Mouse (Mus musculus) embryonic facial prominence, embryonic 12.5 days (tissue): Measurements from ENCODE around the gene Me3. TPM values are rescaled to one million over a fixed set of nuclear protein-coding genes. Genes with fewer than 3 reads are reported as not detected.
A peak's percentile ranks its signal among the peaks of the same experiment; 100 is the strongest.

Experiments
- ATAC-seq: fragments of 200-750 bp; cut with Nextera tagmentation; 2 replicates; pipeline ENCODE4 v1.8.0; 2017; ENCODE audit not compliant: insufficient number of reproducible peaks, insufficient read depth, low FRiP score, low TSS enrichment
- H3K27ac ChIP-seq: fragments of 300-500 bp; sonication (generic); 2 replicates; pipeline ENCODE4 v1.5.1; 2016; ENCODE audit warnings: mild to moderate bottlenecking
- H3K27me3 ChIP-seq: fragments of 300-500 bp; sonication (generic); 2 replicates; pipeline ENCODE4 v1.6.1; 2016; ENCODE audit warnings: mild to moderate bottlenecking, moderate library complexity
- H3K36me3 ChIP-seq: fragments of 300-500 bp; sonication (generic); 2 replicates; pipeline ENCODE4 v1.6.1; 2016; ENCODE audit warnings: mild to moderate bottlenecking
- H3K4me1 ChIP-seq: fragments of 300-500 bp; sonication (generic); 2 replicates; pipeline ENCODE4 v1.6.1; 2016
- H3K4me2 ChIP-seq: fragments of 300-500 bp; sonication (generic); replicated peaks from 2 replicates; pipeline ENCODE4 v1.6.1; 2016; ENCODE audit warnings: mild to moderate bottlenecking, moderate library complexity
- H3K4me3 ChIP-seq: fragments of 300-500 bp; sonication (generic); 2 replicates; pipeline ENCODE4 v1.5.1; 2016; ENCODE audit warnings: mild to moderate bottlenecking
- H3K9ac ChIP-seq: fragments of 300-500 bp; sonication (generic); 2 replicates; pipeline ENCODE4 v1.6.1; 2016; ENCODE audit warnings: mild to moderate bottlenecking, moderate library complexity
- H3K9me3 ChIP-seq: fragments of 300-500 bp; sonication (generic); 2 replicates; pipeline ENCODE4 v1.6.1; 2016; ENCODE audit warnings: mild to moderate bottlenecking, moderate library complexity
- WGBS: fragments of 180-500 bp; shearing (Covaris S2); methylation state at CpG from one replicate; pipeline ENCODE4 v1.1.7; 2016; 5-methylcytosine and 5-hydroxymethylcytosine counted together
- polyA plus RNA-seq: library from polyadenylated mRNA; unstranded; fragments of >200 nt; fragmentation: Nextera tagmentation; extraction: Ambion mirVana; gene quantifications from 2 replicates; pipeline ENCODE4 v1.2.1, GENCODE M21; 2016

The Me3 gene
- polyA plus RNA-seq, 1 experiment from 2014 or later, result 1.7 TPM

DNA sequence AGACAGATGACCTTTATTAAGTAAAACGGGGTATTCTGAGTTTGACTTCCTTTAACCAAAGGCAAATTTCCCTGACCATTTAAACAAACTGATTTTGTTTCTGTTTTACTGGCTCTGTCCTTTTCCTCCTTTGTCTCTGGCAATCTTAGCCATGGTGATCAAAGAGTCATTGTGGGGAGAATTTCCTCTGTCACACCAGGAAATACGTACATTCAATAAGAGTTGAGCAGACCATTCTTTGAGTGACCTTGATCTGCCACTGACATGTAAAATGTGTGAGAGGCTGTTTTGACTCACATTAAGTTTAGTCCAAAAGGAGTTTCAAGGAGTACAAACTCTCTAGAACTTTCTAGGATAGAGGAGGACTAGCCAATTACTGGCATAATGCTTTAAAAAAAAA lies 117.0 kb downstream of the Me3 start:
- no peak overlapping the region for H3K27ac ChIP-seq
- no peaks in the 10 kb centered on the region for H3K4me1 ChIP-seq
- H3K9ac ChIP-seq, result no peak overlapping the region
- no peak overlapping the region for H3K4me2 ChIP-seq
- no peak for ATAC-seq
- H3K9me3 ChIP-seq, result no peaks in the 10 kb centered on the region
- 44% methylated on average over 2 of the region's 2 CpGs for WGBS
- H3K36me3 ChIP-seq, result no peaks in the 10 kb centered on the region
- H3K4me3 ChIP-seq, result no peak overlapping the region
- no peaks in the 10 kb centered on the region for H3K27me3 ChIP-seq

DNA sequence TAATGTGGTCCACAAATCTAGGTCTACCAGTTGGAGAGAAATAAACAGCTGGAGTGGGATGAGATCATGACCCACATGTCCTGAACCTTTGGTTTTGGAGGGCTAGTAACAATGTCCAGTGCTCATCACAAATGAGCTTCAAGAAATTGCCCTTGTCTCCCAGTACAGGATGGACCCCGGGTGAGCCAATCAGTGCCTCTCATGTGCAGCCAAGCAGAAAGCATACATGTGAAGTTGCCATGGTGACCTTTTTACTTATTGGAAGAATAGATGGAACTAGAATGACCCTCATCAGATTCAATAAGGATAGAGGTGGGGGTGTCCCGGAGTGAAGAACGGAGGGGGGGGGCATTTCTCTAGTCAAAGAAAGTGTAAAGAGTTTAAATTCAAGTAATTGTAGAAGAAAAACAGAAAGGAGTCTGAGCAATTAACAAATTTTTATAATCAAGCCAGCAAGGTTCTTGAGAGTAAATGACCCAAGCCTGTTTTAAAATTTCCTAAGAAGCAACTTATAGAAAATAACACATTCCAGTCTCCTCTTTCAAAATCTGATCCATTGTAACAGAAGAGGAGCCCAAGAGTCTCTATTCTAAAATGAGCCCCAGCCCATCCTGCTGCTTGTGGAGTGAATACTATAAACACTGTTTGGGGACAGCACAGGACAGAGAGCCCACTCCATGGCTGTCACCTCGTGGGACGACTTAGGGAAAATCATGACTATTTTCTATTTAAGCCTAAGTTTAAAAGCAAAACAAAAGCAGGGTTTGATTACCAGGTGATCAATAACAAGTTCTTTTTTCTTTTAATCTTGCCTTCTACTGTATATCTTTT lies 134.7 kb downstream of the Me3 start:
- Histone ChIP-seq H3K27ac (no peak overlapping the region), H3K9me3 (no peaks in the 10 kb centered on the region), H3K4me1 (peaks cover 19% of the 10 kb centered on the region), H3K27me3 (no peaks in the 10 kb centered on the region), H3K4me2 (no peak overlapping the region), H3K36me3 (no peaks in the 10 kb centered on the region), H3K4me3 (no peak overlapping the region), H3K9ac (no peak overlapping the region)
- 62% methylated on average over 5 of the region's 5 CpGs for WGBS
- no peak; the same call in 1 of the 2 replicates for ATAC-seq

DNA sequence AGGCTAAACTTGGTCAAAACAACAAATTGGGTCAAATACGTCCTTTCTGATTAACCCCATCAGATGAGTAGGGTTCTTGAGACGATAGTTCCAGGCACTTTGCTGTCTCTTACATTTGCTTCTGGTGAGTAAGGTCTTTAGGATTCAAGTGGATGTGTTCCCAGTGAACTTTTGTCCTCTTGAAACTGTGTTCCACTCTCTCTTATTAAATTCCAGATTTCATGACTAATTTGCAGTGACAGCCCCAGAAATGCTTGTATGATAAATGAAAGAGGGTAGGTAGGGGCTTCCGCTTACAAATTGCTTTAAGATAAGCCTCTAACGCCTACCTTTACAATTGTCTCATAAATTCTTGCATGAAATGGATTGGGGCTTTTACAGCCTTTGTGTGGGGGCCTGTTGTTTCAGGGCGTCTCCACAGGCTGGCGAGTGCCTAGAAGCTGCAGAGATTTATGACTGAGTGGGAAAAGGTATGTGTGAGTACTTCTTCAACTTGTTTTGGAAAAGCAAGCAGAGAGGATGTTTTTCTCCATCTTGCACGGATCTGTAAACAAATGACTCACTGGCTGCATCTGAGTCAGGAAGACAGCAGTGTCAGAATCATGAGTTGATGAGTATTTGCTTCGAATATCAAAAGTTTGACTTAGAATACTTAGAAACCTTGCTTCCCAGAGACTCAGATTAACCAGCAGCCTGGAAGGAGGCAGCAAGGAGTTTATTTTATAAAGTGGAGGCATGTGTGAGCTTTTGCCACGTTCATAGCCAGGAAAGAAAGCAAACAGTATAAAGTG lies 137.1 kb downstream of the Me3 start:
- Histone ChIP-seq H3K27me3 (no peaks in the 10 kb centered on the region), H3K4me2 (no peak overlapping the region), H3K36me3 (no peaks in the 10 kb centered on the region), H3K9ac (no peak overlapping the region), H3K9me3 (no peaks in the 10 kb centered on the region), H3K4me3 (no peak overlapping the region), H3K4me1 (peaks cover 23% of the 10 kb centered on the region), H3K27ac (peak overlapping the region; percentile 80)
- 35% methylated on average over 9 of the region's 9 CpGs for WGBS
- ATAC-seq, result no peak

DNA sequence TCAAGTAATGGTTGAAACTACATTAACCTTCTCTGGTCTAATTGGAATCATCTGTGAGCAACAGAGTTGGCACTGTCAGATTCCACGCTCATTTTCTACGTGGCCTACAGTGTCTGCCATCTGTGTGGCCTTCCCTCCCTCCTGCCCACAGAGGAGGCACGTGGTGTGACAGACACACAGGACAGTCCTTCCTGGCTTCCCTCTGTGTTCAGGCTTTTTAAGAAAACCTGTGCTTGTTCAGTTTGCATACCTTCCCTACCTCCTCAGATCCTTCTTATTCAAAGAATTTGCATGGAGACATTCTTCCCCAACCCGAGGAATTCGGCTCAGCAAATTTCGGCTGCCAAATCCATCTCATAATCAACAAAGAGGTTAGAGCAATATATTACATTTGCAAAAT lies 137.8 kb downstream of the Me3 start:
- ATAC-seq, result no peak
- Histone ChIP-seq H3K27ac (peak overlapping the region; percentile 80), H3K4me2 (no peak overlapping the region), H3K4me1 (peaks cover 23% of the 10 kb centered on the region), H3K9me3 (no peaks in the 10 kb centered on the region), H3K36me3 (no peaks in the 10 kb centered on the region), H3K9ac (no peak overlapping the region), H3K4me3 (no peak overlapping the region), H3K27me3 (no peaks in the 10 kb centered on the region)
- 19% methylated on average over 6 of the region's 6 CpGs for WGBS

DNA sequence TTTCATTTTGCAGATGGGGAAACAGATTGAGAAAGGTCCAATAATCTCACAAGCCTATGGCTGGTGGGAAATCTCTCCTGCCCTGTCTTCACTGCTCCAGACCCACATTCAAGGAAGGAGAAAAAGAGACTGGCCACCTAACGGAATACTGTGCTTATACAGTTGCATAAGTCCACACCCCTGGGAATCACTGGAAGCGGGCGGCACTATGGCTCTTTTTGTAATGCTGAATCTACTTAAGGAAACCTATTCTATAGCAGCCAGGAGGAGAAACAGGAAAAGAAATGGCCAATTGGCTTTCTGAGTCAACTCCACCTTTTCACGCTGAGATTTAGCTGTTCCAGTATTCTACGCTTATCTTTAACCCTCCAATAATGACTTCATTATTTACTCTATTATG lies 140.7 kb downstream of the Me3 start:
- 0 out of 2 replicates have a peak, but pooled peaks cover 5% of the 10 kb centered on the region for H3K9me3 ChIP-seq
- peaks cover 23% of the 10 kb centered on the region for H3K4me1 ChIP-seq
- H3K9ac ChIP-seq, result no peak overlapping the region
- no peak overlapping the region for H3K4me3 ChIP-seq
- H3K27me3 ChIP-seq, result no peaks in the 10 kb centered on the region
- no peak for ATAC-seq
- H3K27ac ChIP-seq, result no peak overlapping the region
- no peak overlapping the region for H3K4me2 ChIP-seq
- H3K36me3 ChIP-seq, result no peaks in the 10 kb centered on the region
- WGBS, result 87% methylated on average over 5 of the region's 5 CpGs

DNA sequence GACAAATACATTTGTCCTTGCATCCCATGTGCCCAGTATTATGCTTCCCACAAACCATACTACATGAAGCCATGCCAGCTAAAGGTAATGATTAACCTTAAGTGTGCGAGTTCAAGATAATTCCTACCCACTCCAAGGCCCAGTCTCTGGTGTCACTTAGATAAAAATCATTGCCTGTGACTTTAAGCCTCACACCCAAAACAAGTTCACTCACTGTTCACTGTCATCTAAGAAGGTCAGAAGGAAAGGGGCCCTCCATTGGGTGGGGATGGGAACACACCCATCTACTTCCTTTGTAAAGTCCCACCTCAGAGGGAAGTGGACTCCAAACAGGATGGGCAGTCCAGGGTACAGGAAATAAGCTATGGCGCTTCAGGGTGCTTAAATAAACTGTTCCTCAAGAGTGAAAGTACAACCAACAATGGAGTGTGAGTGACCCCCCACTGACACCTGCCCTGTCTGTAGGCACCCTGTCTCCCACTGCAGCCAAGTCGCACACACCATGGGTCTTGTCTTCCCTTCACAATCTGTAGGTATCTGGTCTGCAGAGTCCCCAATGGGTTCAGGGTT lies 141.2 kb downstream of the Me3 start:
- Histone ChIP-seq H3K4me3 (no peak overlapping the region), H3K9me3 (0 out of 2 replicates have a peak, but pooled peaks cover 5% of the 10 kb centered on the region), H3K4me2 (no peak overlapping the region), H3K9ac (no peak overlapping the region), H3K36me3 (no peaks in the 10 kb centered on the region), H3K4me1 (peaks cover 23% of the 10 kb centered on the region), H3K27me3 (no peaks in the 10 kb centered on the region), H3K27ac (peak overlapping the region; percentile 58; the same call in 1 of the 2 replicates)
- ATAC-seq, result no peak
- WGBS, result 50% methylated on average over 3 of the region's 3 CpGs

DNA sequence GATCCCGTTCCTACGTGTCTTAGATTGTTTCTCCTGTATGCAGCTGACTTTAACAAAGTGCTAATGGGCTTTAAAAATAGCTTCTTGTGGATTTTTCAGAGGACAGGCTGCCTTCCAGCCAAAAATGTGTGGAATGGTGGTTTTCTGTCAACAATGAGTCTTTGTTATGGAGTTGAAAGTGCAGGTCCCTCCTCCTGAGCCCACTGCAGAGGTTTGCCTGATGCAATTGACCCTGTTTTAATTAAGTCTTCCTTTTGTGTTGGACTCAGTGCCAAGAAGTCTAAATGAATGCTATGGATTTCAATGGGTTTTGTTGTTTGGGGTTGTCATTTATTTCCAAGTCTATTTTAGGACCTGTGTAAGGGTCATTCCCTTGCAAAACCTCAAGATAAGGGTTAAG lies 141.7 kb downstream of the Me3 start:
- Histone ChIP-seq H3K9me3 (0 out of 2 replicates have a peak, but pooled peaks cover 5% of the 10 kb centered on the region), H3K9ac (no peak overlapping the region), H3K36me3 (no peaks in the 10 kb centered on the region), H3K27ac (peak overlapping the region; percentile 58; the same call in 1 of the 2 replicates), H3K27me3 (no peaks in the 10 kb centered on the region), H3K4me3 (no peak overlapping the region), H3K4me2 (no peak overlapping the region), H3K4me1 (peaks cover 23% of the 10 kb centered on the region)
- no peak for ATAC-seq
- 10% methylated on average over 2 of the region's 2 CpGs for WGBS

DNA sequence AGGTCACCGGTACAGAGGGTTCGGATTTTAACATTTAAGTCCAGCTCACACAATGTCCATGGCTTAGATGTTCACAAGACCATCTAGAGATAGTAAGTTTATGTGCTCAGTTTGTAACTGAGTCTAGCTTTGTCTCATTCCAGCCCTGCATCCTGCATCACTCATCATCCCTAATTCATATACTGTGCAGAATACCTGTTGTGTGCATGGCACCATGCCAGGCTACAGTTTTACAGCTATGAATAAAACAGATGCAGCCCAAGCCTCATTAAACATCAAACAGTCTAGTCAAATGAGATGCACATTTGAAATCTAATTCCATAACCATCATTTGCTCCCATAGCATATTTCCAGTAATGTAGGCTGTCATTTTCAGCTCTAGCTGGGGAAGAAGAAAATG lies 143.7 kb downstream of the Me3 start:
- 96% methylated on average over 2 of the region's 2 CpGs for WGBS
- no peak overlapping the region for H3K4me3 ChIP-seq

DNA sequence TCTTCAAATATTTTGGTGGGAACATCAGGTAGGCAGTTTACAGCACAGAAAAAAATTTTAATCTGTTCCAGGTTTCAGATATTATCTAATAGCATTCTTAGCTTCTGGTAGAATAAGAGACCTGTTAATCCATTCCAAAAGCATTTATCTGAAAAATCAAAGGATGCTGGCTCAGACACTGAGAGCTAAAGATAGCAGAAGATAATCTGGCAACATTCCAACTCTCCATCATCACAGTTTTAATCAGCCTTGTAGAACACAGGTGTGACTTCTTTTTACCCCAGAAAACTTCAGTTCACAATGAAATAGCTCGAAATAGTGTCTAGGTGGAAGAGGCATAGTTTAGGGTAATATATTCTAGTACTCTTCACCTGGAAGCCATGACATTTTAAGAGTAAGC lies 149.2 kb downstream of the Me3 start:
- Histone ChIP-seq H3K9ac (no peak overlapping the region), H3K36me3 (no peaks in the 10 kb centered on the region), H3K9me3 (0 out of 2 replicates have a peak, but pooled peaks cover 3% of the 10 kb centered on the region), H3K4me1 (no peaks in the 10 kb centered on the region), H3K4me2 (no peak overlapping the region), H3K27ac (no peak overlapping the region), H3K27me3 (no peaks in the 10 kb centered on the region), H3K4me3 (no peak overlapping the region)
- 89% methylated on average over 1 of the region's 1 CpGs for WGBS
- ATAC-seq, result no peak

More for the DNA sequence above, 143.7 kb downstream of the Me3 start:
- H3K27ac ChIP-seq, result no peak overlapping the region
- H3K4me1 ChIP-seq, result peaks cover 5% of the 10 kb centered on the region
- H3K27me3 ChIP-seq, result no peaks in the 10 kb centered on the region
- H3K9ac ChIP-seq, result no peak overlapping the region
- H3K9me3 ChIP-seq, result 0 out of 2 replicates have a peak, but pooled peaks cover 5% of the 10 kb centered on the region
- no peaks in the 10 kb centered on the region for H3K36me3 ChIP-seq
- H3K4me2 ChIP-seq, result no peak overlapping the region
- no peak for ATAC-seq

DNA sequence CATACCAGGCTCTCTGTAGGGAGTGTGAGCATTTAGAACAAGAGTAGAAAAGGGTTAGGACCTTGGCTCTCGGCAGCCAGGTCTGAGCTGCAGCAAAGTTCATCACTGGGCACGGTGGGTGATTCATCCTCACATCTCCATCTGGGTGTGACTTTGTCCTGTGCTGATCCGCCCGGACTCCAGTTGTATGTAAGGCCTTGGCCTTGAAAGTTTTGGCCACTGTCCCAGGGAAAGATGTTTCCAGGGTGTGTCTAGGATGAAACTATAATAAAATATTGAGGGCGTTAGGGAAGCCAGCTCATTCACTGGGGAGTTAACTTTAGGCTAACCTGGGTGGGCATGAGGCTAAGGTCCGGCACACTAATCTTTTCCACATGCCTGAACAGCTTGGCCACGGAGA lies 155.5 kb downstream of the Me3 start:
- Histone ChIP-seq H3K9me3 (no peaks in the 10 kb centered on the region), H3K9ac (no peak overlapping the region), H3K4me3 (no peak overlapping the region), H3K4me1 (no peaks in the 10 kb centered on the region), H3K36me3 (no peaks in the 10 kb centered on the region), H3K4me2 (no peak overlapping the region), H3K27me3 (no peaks in the 10 kb centered on the region), H3K27ac (no peak overlapping the region)
- no peak for ATAC-seq
- WGBS, result 62% methylated on average over 7 of the region's 7 CpGs

DNA sequence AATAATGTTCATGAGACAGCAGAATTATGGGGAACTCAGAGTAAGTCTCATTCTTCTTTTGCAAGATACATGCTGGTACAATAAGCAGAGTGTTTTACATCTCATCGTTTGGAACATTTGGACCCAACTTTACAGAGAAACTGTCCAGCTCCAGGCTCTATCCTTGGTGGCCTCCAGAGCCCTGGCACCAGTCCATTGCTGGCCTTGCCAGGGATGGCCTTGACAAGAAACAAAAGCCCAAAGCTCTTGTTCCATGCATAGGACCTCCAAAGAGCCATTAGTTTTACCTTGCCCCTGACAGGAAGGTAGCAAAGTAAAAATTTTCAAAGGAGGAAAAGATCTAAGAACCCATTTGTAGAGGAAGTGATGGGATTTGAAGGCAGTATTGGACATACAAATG lies 160.4 kb downstream of the Me3 start:
- Histone ChIP-seq H3K27ac (no peak overlapping the region), H3K4me3 (no peak overlapping the region), H3K36me3 (no peaks in the 10 kb centered on the region), H3K4me1 (peaks cover 11% of the 10 kb centered on the region; the same call in 1 of the 2 replicates), H3K9ac (no peak overlapping the region), H3K9me3 (no peaks in the 10 kb centered on the region), H3K4me2 (no peak overlapping the region), H3K27me3 (no peaks in the 10 kb centered on the region)
- ATAC-seq, result no peak
- WGBS, result 86% methylated on average over 1 of the region's 1 CpGs
